Mouse (Mus musculus) erythroblast, embryonic 14.5 days (primary cell): Measurements from ENCODE around the gene Dmd. TPM values are rescaled to one million over a fixed set of nuclear protein-coding genes. Genes with fewer than 3 reads are reported as not detected.

Experiments used
- H3K27me3 ChIP-seq: 2 replicates; pipeline ENCODE4 v1.6.1; 2012; ENCODE audit warnings: inconsistent platforms; ENCODE audit not compliant: control insufficient read depth
- H3K36me3 ChIP-seq: 2 replicates; pipeline ENCODE4 v1.6.1; 2012; ENCODE audit warnings: mild to moderate bottlenecking, inconsistent platforms; ENCODE audit not compliant: control insufficient read depth
- H3K4me1 ChIP-seq: 2 replicates; pipeline ENCODE4 v1.6.1; 2012; ENCODE audit warnings: inconsistent platforms; ENCODE audit not compliant: control insufficient read depth
- H3K4me3 ChIP-seq: replicated peaks from 2 replicates; pipeline ENCODE3; 2012; ENCODE audit warnings: moderate library complexity, mild to moderate bottlenecking, inconsistent platforms
- H3K9me3 ChIP-seq: 2 replicates; pipeline ENCODE4 v1.6.1; 2012; ENCODE audit warnings: low read length, inconsistent platforms, mixed read lengths; ENCODE audit not compliant: control insufficient read depth
- GATA1 ChIP-seq: IDR thresholded peaks from 2 replicates; pipeline ENCODE4 v1.6.1; 2012; ENCODE audit warnings: low read length, inconsistent platforms, mixed read lengths
- TAL1 ChIP-seq: IDR thresholded peaks from 3 replicates; pipeline ENCODE4 v1.6.1; 2012; ENCODE audit warnings: low read length, inconsistent platforms, mixed read lengths
- polyA plus RNA-seq: library from polyadenylated mRNA; stranded (reverse); fragments of >175 nt; gene quantifications from 2 replicates; pipeline ENCODE4 v1.2.3, GENCODE M21; 2012

Dmd gene
- polyA plus RNA-seq, 1 experiment, result not detected

GRCm38 (mm10) chrX:84241297-84241859 is 1292.7 kb downstream of the Dmd start:
- Histone ChIP-seq H3K27me3 (no peaks in the 10 kb centered on the region), H3K36me3 (no peaks in the 10 kb centered on the region), H3K4me1 (no peaks in the 10 kb centered on the region), H3K4me3 (no peak overlapping the region), H3K9me3 (no peaks in the 10 kb centered on the region)
- TF ChIP-seq TAL1 (no peak), GATA1 (no peak)

- Histone ChIP-seq H3K9me3 (no peaks in the 10 kb centered on the region), H3K36me3 (no peaks in the 10 kb centered on the region)
- no peak for TF ChIP-seq TAL1
- TF ChIP-seq GATA1, result no peak
Measured at GRCm38 (mm10) chrX:84330593-84330992, 1381.9 kb downstream of the Dmd start.

DNA sequence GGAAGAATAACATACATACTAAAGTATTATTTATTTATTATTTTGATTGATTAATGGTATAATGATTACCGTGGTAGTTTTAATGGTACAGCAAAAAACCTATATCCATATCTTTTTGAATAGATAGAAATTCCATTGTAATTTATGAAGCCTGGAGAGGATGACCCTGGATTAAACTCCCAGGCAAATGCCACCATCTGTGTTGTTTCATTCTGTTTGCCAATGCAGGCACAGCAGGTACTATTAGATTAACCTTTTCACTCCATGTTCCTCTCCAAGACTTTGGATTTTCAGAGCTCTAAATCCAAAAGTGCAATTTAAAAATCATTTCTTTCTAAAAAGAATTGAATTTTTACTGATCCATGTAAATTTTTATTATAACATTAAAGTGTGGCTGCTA is 1383.5 kb downstream of the Dmd start:
- Histone ChIP-seq H3K4me1 (no peaks in the 10 kb centered on the region), H3K27me3 (no peaks in the 10 kb centered on the region), H3K4me3 (no peak overlapping the region), H3K9me3 (no peaks in the 10 kb centered on the region), H3K36me3 (no peaks in the 10 kb centered on the region)
- TF ChIP-seq GATA1 (no peak), TAL1 (no peak)

More at GRCm38 (mm10) chrX:84330593-84330992, 1381.9 kb downstream of the Dmd start:
- Histone ChIP-seq H3K4me3 (no peak overlapping the region), H3K4me1 (no peaks in the 10 kb centered on the region), H3K27me3 (no peaks in the 10 kb centered on the region)

DNA sequence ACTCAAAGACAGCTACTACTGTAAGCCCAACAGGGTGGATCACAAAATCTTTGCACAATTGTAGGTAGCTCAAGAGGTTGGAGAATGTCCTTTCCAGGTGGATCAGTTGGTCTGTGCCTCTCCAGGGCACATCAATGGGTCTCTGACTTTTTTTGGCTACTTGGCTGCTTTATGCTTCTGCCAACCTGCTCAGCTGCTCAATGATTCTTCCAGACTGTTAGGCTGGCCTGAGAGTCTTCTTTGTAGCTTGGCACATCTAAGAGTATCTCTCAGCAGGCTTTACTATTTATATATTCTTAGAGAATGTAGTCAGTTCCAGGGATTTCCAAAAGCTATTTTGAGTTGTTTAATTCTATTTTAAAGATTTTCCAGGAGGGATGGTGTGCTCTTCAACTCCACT is 1416.3 kb downstream of the Dmd start:
- Histone ChIP-seq H3K4me1 (no peaks in the 10 kb centered on the region), H3K9me3 (no peaks in the 10 kb centered on the region), H3K36me3 (no peaks in the 10 kb centered on the region), H3K4me3 (no peak overlapping the region), H3K27me3 (no peaks in the 10 kb centered on the region)
- TF ChIP-seq TAL1 (no peak), GATA1 (no peak)

DNA sequence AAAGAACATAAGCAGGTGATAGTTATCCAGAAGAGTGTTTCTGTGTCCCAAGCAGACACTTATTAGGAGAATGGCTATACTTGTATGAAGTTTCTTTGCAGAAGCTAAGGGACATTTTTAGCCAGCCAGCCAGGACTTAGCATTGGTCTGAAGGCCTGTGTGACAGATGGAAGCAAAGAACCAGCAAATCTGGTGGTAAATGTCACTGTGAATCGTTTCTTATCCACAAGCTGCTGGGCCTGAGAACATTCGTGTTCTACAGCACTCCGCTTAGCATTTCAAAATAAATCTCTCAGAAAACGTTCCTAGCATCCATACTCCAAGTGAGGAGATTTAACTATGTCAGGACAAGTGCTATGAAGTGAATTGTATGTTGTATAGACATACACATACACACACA is 1486.9 kb downstream of the Dmd start:
- no peaks in the 10 kb centered on the region for H3K4me1 ChIP-seq
- no peaks in the 10 kb centered on the region for H3K36me3 ChIP-seq
- no peak overlapping the region for H3K4me3 ChIP-seq
- H3K9me3 ChIP-seq, result no peaks in the 10 kb centered on the region
- H3K27me3 ChIP-seq, result no peaks in the 10 kb centered on the region
- TF ChIP-seq GATA1 (no peak), TAL1 (no peak)

DNA sequence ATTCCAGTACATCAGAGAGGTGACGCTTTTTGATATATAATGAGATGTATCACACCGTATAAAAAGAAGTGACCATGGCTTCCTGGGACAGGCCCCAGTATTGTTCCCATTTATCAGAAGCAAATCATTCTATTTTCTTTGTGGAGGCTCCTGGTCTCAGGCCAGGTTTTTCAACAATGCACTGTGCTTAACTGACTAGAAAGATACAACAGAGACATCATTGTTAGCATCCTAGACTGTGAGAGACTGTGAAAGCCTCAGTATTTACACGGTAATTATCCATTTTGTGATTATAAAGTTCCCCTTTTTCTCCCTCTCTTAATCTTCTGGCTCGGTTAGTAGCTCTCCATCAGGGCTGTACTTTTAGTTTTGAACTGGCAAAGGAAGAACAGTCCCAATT is 1487.9 kb downstream of the Dmd start:
- TF ChIP-seq GATA1, result no peak
- no peak for TF ChIP-seq TAL1
- no peaks in the 10 kb centered on the region for H3K27me3 ChIP-seq
- no peak overlapping the region for H3K4me3 ChIP-seq

DNA sequence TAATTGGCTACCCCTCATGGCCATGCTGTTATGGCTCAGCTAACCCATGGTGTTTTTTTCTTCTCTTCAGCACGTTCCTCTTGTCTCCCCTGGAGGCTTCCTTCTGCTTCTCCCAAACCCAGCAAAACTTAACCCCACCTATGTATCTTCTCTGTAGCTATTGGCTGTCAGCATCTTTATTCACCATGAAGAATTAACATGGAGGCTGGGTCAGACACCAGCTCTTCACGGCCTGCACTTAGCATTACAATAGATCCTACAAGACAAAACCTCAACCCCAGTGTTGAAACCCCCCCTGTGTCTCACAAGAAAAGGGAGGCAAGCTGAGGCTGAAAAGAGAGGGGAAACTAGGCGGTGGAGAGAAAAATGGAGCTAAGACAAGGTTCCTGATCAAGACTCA is 1494.3 kb downstream of the Dmd start:
- Histone ChIP-seq H3K27me3 (no peaks in the 10 kb centered on the region), H3K4me3 (no peak overlapping the region), H3K9me3 (no peaks in the 10 kb centered on the region), H3K4me1 (no peaks in the 10 kb centered on the region), H3K36me3 (no peaks in the 10 kb centered on the region)
- no peak for TF ChIP-seq GATA1
- TF ChIP-seq TAL1, result no peak

More for the DNA sequence above, 1487.9 kb downstream of the Dmd start:
- H3K9me3 ChIP-seq, result no peaks in the 10 kb centered on the region
- H3K36me3 ChIP-seq, result no peaks in the 10 kb centered on the region
- H3K4me1 ChIP-seq, result no peaks in the 10 kb centered on the region

DNA sequence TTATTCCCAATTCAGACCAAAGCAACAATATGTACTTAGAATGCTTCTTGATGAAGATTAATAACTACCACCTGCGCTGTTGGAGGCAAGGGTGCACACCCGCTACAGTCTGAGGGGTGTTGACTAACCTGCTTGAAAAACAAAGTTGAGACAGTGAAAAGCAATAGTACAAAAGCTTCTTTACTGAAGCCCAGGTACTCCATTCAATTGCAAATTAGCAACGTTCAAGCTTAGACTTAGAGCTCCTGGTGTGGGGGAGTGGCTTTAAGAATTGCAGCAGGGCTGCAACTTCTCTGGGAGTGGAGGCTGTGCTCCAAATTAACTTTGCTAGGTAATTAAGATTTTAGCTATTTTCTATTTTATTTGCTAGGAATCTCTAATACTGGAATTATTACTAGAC is 1495.3 kb downstream of the Dmd start:
- H3K36me3 ChIP-seq, result no peaks in the 10 kb centered on the region

GRCm38 (mm10) chrX:84444638-84445037 is 1496.0 kb downstream of the Dmd start:
- TF ChIP-seq GATA1, result no peak
- no peak for TF ChIP-seq TAL1
- Histone ChIP-seq H3K4me1 (no peaks in the 10 kb centered on the region), H3K4me3 (no peak overlapping the region), H3K36me3 (no peaks in the 10 kb centered on the region), H3K27me3 (no peaks in the 10 kb centered on the region), H3K9me3 (no peaks in the 10 kb centered on the region)

More for the DNA sequence above, 1495.3 kb downstream of the Dmd start:
- Histone ChIP-seq H3K4me3 (no peak overlapping the region), H3K9me3 (no peaks in the 10 kb centered on the region), H3K4me1 (no peaks in the 10 kb centered on the region), H3K27me3 (no peaks in the 10 kb centered on the region)
- TF ChIP-seq GATA1 (no peak), TAL1 (no peak)

DNA sequence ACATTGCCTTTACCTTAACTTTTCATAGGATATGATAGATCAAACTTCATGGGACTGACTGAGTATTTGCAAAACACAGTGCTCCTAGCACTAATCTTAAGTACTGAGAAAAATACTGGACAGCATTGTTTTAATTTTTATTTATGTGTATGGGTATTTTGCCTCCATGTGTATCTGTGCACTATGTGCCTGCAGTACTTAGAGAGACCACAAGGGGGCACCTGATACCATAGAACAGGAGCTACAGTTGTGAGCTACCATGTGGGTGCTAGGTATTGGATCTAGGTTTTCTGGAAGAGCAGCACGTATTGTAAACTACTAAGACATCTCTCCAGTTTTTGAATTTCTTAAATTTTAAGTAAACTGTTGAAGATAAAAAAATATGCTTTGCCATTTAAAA is 1505.8 kb downstream of the Dmd start:
- Histone ChIP-seq H3K4me3 (no peak overlapping the region), H3K27me3 (no peaks in the 10 kb centered on the region), H3K9me3 (no peaks in the 10 kb centered on the region), H3K4me1 (no peaks in the 10 kb centered on the region), H3K36me3 (no peaks in the 10 kb centered on the region)
- TF ChIP-seq TAL1 (no peak), GATA1 (no peak)
